Mouse (Mus musculus) limb, embryonic 14.5 days (tissue): ENCODE measurements around the gene Abcc8. TPM values are rescaled to one million over a fixed set of nuclear protein-coding genes. Genes with fewer than 3 reads are reported as not detected.

Experiments used
- ATAC-seq: fragments of 200-750 bp; cut with Nextera tagmentation; 2 replicates; pipeline ENCODE4 v1.8.0; 2017; ENCODE audit warnings: low read depth, moderate number of reproducible peaks, moderate TSS enrichment; ENCODE audit not compliant: low FRiP score
- DNase-seq: peaks from one replicate; pipeline ENCODE4 v3.0.0-alpha.2; 2015; ENCODE audit warnings: low spot score
- H3K27ac ChIP-seq: fragments of 300-500 bp; sonication (generic); replicated peaks from 2 replicates; pipeline ENCODE4 v1.5.1; 2014; ENCODE audit warnings: low read depth, mild to moderate bottlenecking, low read length, moderate library complexity, mixed read lengths
- H3K27me3 ChIP-seq: fragments of 300-500 bp; sonication (generic); 2 replicates; pipeline ENCODE4 v1.6.1; 2014; ENCODE audit warnings: low read length, mixed read lengths; ENCODE audit not compliant: control insufficient read depth, insufficient read depth
- H3K36me3 ChIP-seq: fragments of 300-500 bp; sonication (generic); 2 replicates; pipeline ENCODE4 v1.6.1; 2014; ENCODE audit warnings: mild to moderate bottlenecking, low read length, moderate library complexity, mixed read lengths; ENCODE audit not compliant: control insufficient read depth, insufficient read depth
- H3K4me1 ChIP-seq: fragments of 300-500 bp; sonication (generic); 2 replicates; pipeline ENCODE4 v1.6.1; 2014; ENCODE audit warnings: antibody characterized with exemption, low read length, mixed read lengths; ENCODE audit not compliant: control insufficient read depth, insufficient read depth
- H3K4me2 ChIP-seq: fragments of 300-500 bp; sonication (generic); replicated peaks from 2 replicates; pipeline ENCODE4 v1.6.1; 2014; ENCODE audit warnings: low read depth, mild to moderate bottlenecking, low read length, moderate library complexity; ENCODE audit not compliant: severe bottlenecking
- H3K4me3 ChIP-seq: fragments of 300-500 bp; sonication (generic); replicated peaks from 2 replicates; pipeline ENCODE4 v1.5.1; 2014; ENCODE audit warnings: low read length
- H3K9ac ChIP-seq: fragments of 300-500 bp; sonication (generic); 2 replicates; pipeline ENCODE4 v1.6.1; 2014; ENCODE audit warnings: mild to moderate bottlenecking, low read depth, low read length, moderate library complexity; ENCODE audit not compliant: severe bottlenecking
- H3K9me3 ChIP-seq: fragments of 300-500 bp; sonication (generic); 2 replicates; pipeline ENCODE4 v1.6.1; 2016; ENCODE audit warnings: low read length; ENCODE audit not compliant: control insufficient read depth
- POLR2A ChIP-seq: fragments of 200-500 bp; IDR thresholded peaks from 2 replicates; pipeline ENCODE4 v1.8.0; 2012; ENCODE audit warnings: inconsistent platforms, mild to moderate bottlenecking, moderate library complexity, borderline replicate concordance; ENCODE audit not compliant: insufficient read depth, insufficient read length; ENCODE audit errors: extremely low read depth
- WGBS: fragments of 180-500 bp; shearing (Covaris S2); extraction: QIAGEN DNeasy Blood & Tissue Kit; methylation state at CpG from one replicate; pipeline ENCODE4 v1.1.7; 2014; 5-methylcytosine and 5-hydroxymethylcytosine counted together
- polyA plus RNA-seq, 2 experiments: library from polyadenylated mRNA; depleted of rRNA in 1 of 2; stranded (reverse) in 1 of 2; unstranded in 1 of 2; fragments of >200 nt; fragmentation: Nextera tagmentation in 1 of 2; extraction: Ambion mirVana in 1 of 2; gene quantifications; 2 replicates each; pipeline versions ENCODE4 v1.2.1 to v1.2.3; 2012 to 2014

Gene Abcc8
- polyA plus RNA-seq, 2 experiments = 1.5 to 2.6 TPM

DNA sequence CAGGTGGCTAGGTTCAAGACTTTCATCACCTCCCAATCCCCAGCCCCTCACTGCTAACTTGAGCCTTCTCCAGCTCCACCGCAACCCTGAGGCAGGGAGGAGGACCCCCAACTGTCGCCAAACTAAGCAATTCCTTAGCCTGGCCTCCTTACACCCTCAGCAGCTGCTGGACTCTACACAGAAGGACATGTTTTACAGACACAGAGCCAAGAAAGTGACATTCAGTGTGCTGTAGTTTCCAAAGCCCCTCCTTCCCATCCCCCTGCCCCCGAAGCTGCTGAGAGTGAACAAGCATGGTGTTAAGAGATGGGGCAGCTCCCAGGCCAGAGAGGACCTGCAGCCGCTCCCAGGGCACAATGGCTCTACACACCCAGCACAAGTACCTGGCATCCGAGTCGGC is 55.4 kb downstream of the Abcc8 start:
- Histone ChIP-seq H3K27ac (no peak overlapping the region), H3K4me1 (no peaks in the 10 kb centered on the region), H3K36me3 (no peaks in the 10 kb centered on the region), H3K9ac (no peak overlapping the region), H3K27me3 (no peaks in the 10 kb centered on the region), H3K9me3 (no peaks in the 10 kb centered on the region), H3K4me3 (no peak overlapping the region), H3K4me2 (no peak overlapping the region)
- TF ChIP-seq POLR2A = no peak
- WGBS = 74% methylated on average over 6 of the region's 6 CpGs
- no peak for ATAC-seq
- no peak for DNase-seq

DNA sequence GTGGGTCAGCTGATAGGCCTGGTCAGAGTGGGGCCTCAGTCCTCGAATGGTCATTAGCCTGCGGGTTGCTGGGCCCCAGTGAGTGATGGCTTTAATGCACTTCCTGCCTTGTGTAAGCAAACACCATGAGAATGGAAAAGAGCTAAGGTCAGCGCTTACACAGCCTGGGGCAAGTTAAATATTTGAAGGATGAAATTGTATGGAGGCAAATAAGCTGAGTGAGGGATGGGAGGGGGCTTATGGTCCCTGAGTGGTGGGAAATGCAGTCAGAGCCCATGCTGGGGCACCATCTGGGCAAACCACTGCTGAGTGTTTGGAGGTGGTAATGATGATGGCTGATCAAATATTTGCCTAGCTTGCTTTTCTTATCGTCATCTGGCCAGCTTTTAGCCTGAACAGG is 56.9 kb downstream of the Abcc8 start:
- H3K27me3 ChIP-seq = no peaks in the 10 kb centered on the region
- H3K4me1 ChIP-seq = no peaks in the 10 kb centered on the region
- whole genome bisulfite sequencing = 34% methylated on average over 4 of the region's 4 CpGs
- H3K4me2 ChIP-seq = no peak overlapping the region
- H3K27ac ChIP-seq = no peak overlapping the region
- no peaks in the 10 kb centered on the region for H3K9me3 ChIP-seq
- H3K4me3 ChIP-seq = no peak overlapping the region
- DNase-seq (no peak), ATAC-seq (no peak)
- no peaks in the 10 kb centered on the region for H3K36me3 ChIP-seq
- H3K9ac ChIP-seq = no peak overlapping the region
- no peak for TF ChIP-seq POLR2A

DNA sequence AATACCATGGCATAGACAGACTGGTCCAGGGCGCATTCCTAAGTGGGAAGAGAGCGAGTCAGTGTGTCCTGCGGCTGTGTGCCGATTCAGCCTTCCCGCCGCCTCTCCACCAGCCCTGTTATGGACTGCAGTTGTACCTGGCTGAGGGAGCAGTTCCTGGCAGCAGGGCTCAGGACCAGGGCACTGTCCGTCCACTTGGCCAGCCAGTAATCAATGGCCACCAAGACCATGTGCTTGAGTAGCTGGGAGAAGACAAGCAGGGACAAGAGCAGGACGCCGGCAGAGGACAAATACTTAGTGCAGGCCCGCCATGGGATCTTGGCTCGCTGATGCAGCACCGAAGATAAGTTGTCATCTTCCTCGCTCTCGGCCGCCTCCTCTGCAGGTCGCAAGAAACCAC is 62.8 kb downstream of the Abcc8 start:
- Histone ChIP-seq H3K36me3 (no peaks in the 10 kb centered on the region), H3K27me3 (no peaks in the 10 kb centered on the region), H3K4me2 (no peak overlapping the region), H3K4me1 (no peaks in the 10 kb centered on the region), H3K9me3 (no peaks in the 10 kb centered on the region), H3K9ac (no peak overlapping the region), H3K27ac (no peak overlapping the region), H3K4me3 (no peak overlapping the region)
- no peak for TF ChIP-seq POLR2A
- 91% methylated on average over 16 of the region's 16 CpGs for WGBS
- no peak for DNase-seq
- ATAC-seq = no peak

DNA sequence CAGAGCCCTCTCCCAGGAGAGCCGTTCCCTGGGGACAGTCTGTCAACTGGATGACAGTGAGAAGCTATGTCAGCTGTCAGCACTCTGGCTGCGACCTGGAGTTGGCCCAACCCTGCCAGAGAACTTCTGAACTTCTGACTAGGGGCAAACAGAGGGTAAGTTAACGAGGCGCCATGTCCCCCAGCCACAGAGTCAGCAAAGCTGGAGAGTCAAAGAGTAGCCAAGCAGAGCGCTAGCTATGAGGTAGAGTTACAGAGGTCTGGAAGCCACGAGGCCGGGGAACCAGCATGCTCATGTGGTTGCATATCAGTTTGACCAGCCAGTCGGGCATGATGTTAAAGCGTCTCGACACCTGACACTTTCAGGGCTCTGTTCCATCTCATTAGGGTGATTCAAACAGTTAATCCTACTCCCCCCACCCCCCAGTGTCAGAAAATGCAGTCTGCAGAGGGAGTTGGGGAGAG is 63.7 kb downstream of the Abcc8 start:
- no peaks in the 10 kb centered on the region for H3K36me3 ChIP-seq
- no peak for TF ChIP-seq POLR2A
- no peak overlapping the region for H3K27ac ChIP-seq
- WGBS = 39% methylated on average over 10 of the region's 10 CpGs
- no peaks in the 10 kb centered on the region for H3K4me1 ChIP-seq
- DNase-seq = no peak
- no peak overlapping the region for H3K4me2 ChIP-seq
- H3K27me3 ChIP-seq = no peaks in the 10 kb centered on the region
- no peak overlapping the region for H3K4me3 ChIP-seq
- no peak for ATAC-seq
- H3K9ac ChIP-seq = no peak overlapping the region
- H3K9me3 ChIP-seq = no peaks in the 10 kb centered on the region

DNA sequence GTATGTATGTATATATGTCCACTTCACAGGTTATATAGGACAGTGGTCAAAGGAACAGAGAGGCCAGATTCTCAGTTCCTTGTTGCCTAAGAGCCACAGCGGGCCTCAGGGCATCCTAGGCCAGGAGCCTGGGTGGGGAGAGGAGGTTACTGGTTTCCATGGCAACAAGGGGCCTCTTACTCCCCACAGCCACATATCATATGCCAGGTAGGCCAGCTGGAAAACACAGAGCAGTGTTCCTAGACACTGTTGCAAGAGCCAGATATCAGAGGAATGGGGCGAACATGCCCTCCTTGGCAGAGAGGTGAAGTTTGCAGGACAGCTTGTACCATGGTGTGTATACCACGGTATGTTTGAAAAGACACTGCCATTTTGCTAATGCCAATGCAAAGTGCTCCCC is 66.4 kb downstream of the Abcc8 start:
- TF ChIP-seq POLR2A = no peak
- Histone ChIP-seq H3K4me2 (no peak overlapping the region), H3K4me3 (no peak overlapping the region), H3K4me1 (no peaks in the 10 kb centered on the region), H3K9me3 (no peaks in the 10 kb centered on the region), H3K9ac (no peak overlapping the region), H3K36me3 (no peaks in the 10 kb centered on the region), H3K27ac (no peak overlapping the region), H3K27me3 (no peaks in the 10 kb centered on the region)
- no peak for DNase-seq
- 69% methylated on average over 3 of the region's 3 CpGs for WGBS
- no peak for ATAC-seq

DNA sequence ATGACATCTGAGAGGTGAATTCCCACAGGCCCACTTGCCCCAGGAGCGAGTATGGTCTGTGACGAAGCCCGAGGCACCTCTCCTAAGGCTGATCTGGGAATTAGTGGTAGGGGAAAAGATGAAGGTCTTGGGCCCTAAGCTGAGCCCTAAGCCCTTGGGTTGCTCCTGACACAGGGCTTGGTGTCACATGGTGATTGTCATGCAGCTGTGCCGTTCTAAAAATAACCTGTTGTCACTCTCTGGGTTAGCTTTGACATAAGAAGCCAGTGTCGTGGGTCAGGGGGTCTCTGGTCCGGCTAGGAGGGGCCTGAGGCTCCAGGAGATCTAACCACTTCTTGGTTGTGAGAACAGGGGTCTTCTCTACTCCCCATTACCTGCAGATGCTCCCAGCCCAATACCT is 67.9 kb downstream of the Abcc8 start:
- ATAC-seq = peak; percentile 46; the same call in 1 of the 2 replicates
- no peak for TF ChIP-seq POLR2A
- 68% methylated on average over 6 of the region's 6 CpGs for WGBS
- H3K4me3 ChIP-seq = no peak overlapping the region
- H3K9me3 ChIP-seq = no peaks in the 10 kb centered on the region
- no peak overlapping the region for H3K4me2 ChIP-seq
- H3K9ac ChIP-seq = no peak overlapping the region
- no peak for DNase-seq
- no peaks in the 10 kb centered on the region for H3K27me3 ChIP-seq
- H3K4me1 ChIP-seq = no peaks in the 10 kb centered on the region
- no peak overlapping the region for H3K27ac ChIP-seq
- no peaks in the 10 kb centered on the region for H3K36me3 ChIP-seq
